Mouse (Mus musculus) stomach, postnatal 0 days (tissue): ENCODE results near the gene Dtx3. TPM values are rescaled to one million over a fixed set of nuclear protein-coding genes. Genes with fewer than 3 reads are reported as not detected.
"Not testable (repeated sequence)": the region's sequence is repeated elsewhere in the genome, so short reads cannot be mapped to it uniquely, and the experiment has no call there.

Experiments used
- ATAC-seq: fragments of 200-750 bp; cut with Nextera tagmentation; 2 replicates; pipeline ENCODE4 v1.8.0; 2017; ENCODE audit not compliant: low FRiP score, low TSS enrichment
- DNase-seq: peaks from one replicate; pipeline ENCODE4 v3.0.0-alpha.2; 2016; ENCODE audit warnings: low spot score
- H3K27ac ChIP-seq: fragments of 300-500 bp; sonication (generic); replicated peaks from 2 replicates; pipeline ENCODE4 v1.5.1; 2014; ENCODE audit warnings: mild to moderate bottlenecking, control low read depth
- H3K27me3 ChIP-seq: fragments of 300-500 bp; sonication (generic); 2 replicates; pipeline ENCODE4 v1.6.1; 2014; ENCODE audit warnings: low read length; ENCODE audit not compliant: control insufficient read depth, insufficient read depth
- H3K36me3 ChIP-seq: fragments of 300-500 bp; sonication (generic); 2 replicates; pipeline ENCODE4 v1.6.1; 2014; ENCODE audit warnings: low read length, mixed read lengths; ENCODE audit not compliant: control insufficient read depth, insufficient read depth
- H3K4me1 ChIP-seq: fragments of 300-500 bp; sonication (generic); replicated peaks from 2 replicates; pipeline ENCODE4 v1.6.1; 2014; ENCODE audit warnings: antibody characterized with exemption; ENCODE audit not compliant: control insufficient read depth, insufficient read depth
- H3K4me2 ChIP-seq: fragments of 300-500 bp; sonication (generic); replicated peaks from 2 replicates; pipeline ENCODE4 v1.6.1; 2014; ENCODE audit warnings: low read depth, mild to moderate bottlenecking, control low read depth, moderate library complexity
- H3K4me3 ChIP-seq: fragments of 300-500 bp; sonication (generic); 2 replicates; pipeline ENCODE4 v1.5.1; 2014; ENCODE audit warnings: low read depth, low read length, control low read depth
- H3K9ac ChIP-seq: fragments of 300-500 bp; sonication (generic); 2 replicates; pipeline ENCODE4 v1.6.1; 2014; ENCODE audit warnings: mild to moderate bottlenecking, low read length, control low read depth, mixed read lengths
- H3K9me3 ChIP-seq: fragments of 300-500 bp; sonication (generic); 2 replicates; pipeline ENCODE4 v1.6.1; 2016; ENCODE audit warnings: low read length; ENCODE audit not compliant: control insufficient read depth
- CTCF ChIP-seq: IDR thresholded peaks from 2 replicates; pipeline ENCODE4 v1.5.1; 2016; ENCODE audit warnings: antibody characterized with exemption, low read depth, mild to moderate bottlenecking, moderate library complexity
- EP300 ChIP-seq: optimal IDR thresholded peaks from 2 replicates; pipeline ENCODE3; 2016; ENCODE audit warnings: antibody characterized with exemption
- WGBS: fragments of 180-500 bp; shearing (Covaris S2); extraction: QIAGEN DNeasy Blood & Tissue Kit; methylation state at CpG from one replicate; pipeline ENCODE4 v1.1.7; 2014; 5-methylcytosine and 5-hydroxymethylcytosine counted together
- polyA plus RNA-seq: library from polyadenylated mRNA; unstranded; fragments of >200 nt; fragmentation: Nextera tagmentation; extraction: Ambion mirVana; gene quantifications from 2 replicates; pipeline ENCODE4 v1.2.1, GENCODE M21; 2015

Gene Dtx3
- polyA plus RNA-seq, 1 experiment from 2014 or later = 27.8 TPM

GRCm38 (mm10) chr10:127166404-127166715 lies 29.2 kb downstream of the Dtx3 start:
- 0 out of 2 replicates have a peak, but pooled peaks cover 6% of the 10 kb centered on the region for H3K4me1 ChIP-seq
- peak overlapping the region; percentile 77 for H3K9ac ChIP-seq
- H3K36me3 ChIP-seq = no peaks in the 10 kb centered on the region
- 8% methylated on average over 11 of the region's 11 CpGs for WGBS
- no peaks in the 10 kb centered on the region for H3K9me3 ChIP-seq
- peak overlapping the region; percentile 88 for H3K27ac ChIP-seq
- ATAC-seq = no peak
- TF ChIP-seq EP300 (no peak), CTCF (no peak)
- no peak for DNase-seq
- H3K4me2 ChIP-seq = peak overlapping the region; percentile 99
- no peaks in the 10 kb centered on the region for H3K27me3 ChIP-seq
- H3K4me3 ChIP-seq = peak overlapping the region; percentile 61

GRCm38 (mm10) chr10:127165654-127166403 lies 29.7 kb downstream of the Dtx3 start:
- DNase-seq (peak; percentile 73), ATAC-seq (peak; percentile 55)
- Histone ChIP-seq H3K27ac (peak overlapping the region; percentile 88), H3K9ac (peak overlapping the region; percentile 77), H3K4me3 (peak overlapping the region; percentile 61), H3K9me3 (no peaks in the 10 kb centered on the region), H3K4me2 (peak overlapping the region; percentile 99), H3K27me3 (no peaks in the 10 kb centered on the region), H3K36me3 (no peaks in the 10 kb centered on the region), H3K4me1 (0 out of 2 replicates have a peak, but pooled peaks cover 6% of the 10 kb centered on the region)
- WGBS = under 1% methylated on average over 50 of the region's 56 CpGs
- TF ChIP-seq EP300 (no peak), CTCF (0 out of 2 replicates have a peak, but pooled peaks have one; percentile 1)

- H3K9me3 ChIP-seq = no peaks in the 10 kb centered on the region
- ATAC-seq = no peak; the same call in none of the 2 replicates
- TF ChIP-seq EP300 = no peak
- no peak for TF ChIP-seq CTCF
- WGBS = under 1% methylated on average over 20 of the region's 42 CpGs
- 0 out of 2 replicates have a peak, but pooled peaks cover 4% of the 10 kb centered on the region for H3K4me1 ChIP-seq
- peak overlapping the region; percentile 99 for H3K4me2 ChIP-seq
- H3K27me3 ChIP-seq = no peaks in the 10 kb centered on the region
- no peak for DNase-seq
- no peaks in the 10 kb centered on the region for H3K36me3 ChIP-seq
- peak overlapping the region; percentile 77 for H3K9ac ChIP-seq
- H3K27ac ChIP-seq = peak overlapping the region; percentile 88
- peak overlapping the region; percentile 61 for H3K4me3 ChIP-seq
Measured at GRCm38 (mm10) chr10:127165354-127165653, 30.2 kb downstream of the Dtx3 start.

GRCm38 (mm10) chr10:127164631-127165353 lies 30.7 kb downstream of the Dtx3 start, which contains the start of gene B4galnt1:
Gene B4galnt1, plus strand, starts transcription at chr10:127165225.
- TF ChIP-seq EP300 (no peak), CTCF (peak; percentile 86)
- H3K4me3 ChIP-seq = peak within 1 kb of the TSS; percentile 61
- 0 out of 2 replicates have a peak, but pooled peaks cover 4% of the 10 kb centered on the region for H3K4me1 ChIP-seq
- WGBS = 5% methylated on average over 37 of the region's 52 CpGs
- H3K36me3 ChIP-seq = no peaks in the 10 kb centered on the region
- H3K27ac ChIP-seq = peak within 1 kb of the TSS; percentile 88
- no peaks in the 10 kb centered on the region for H3K27me3 ChIP-seq
- H3K4me2 ChIP-seq = peak within 1 kb of the TSS; percentile 99
- ATAC-seq (peak; percentile 83), DNase-seq (peak; percentile 87)
- peak within 1 kb of the TSS; percentile 77 for H3K9ac ChIP-seq
- no peaks in the 10 kb centered on the region for H3K9me3 ChIP-seq

- Histone ChIP-seq H3K27me3 (no peaks in the 10 kb centered on the region), H3K4me3 (no peak overlapping the region), H3K36me3 (no peaks in the 10 kb centered on the region), H3K27ac (no peak overlapping the region), H3K9me3 (no peaks in the 10 kb centered on the region), H3K4me2 (no peak overlapping the region), H3K9ac (no peak overlapping the region), H3K4me1 (0 out of 2 replicates have a peak, but pooled peaks cover 4% of the 10 kb centered on the region)
- TF ChIP-seq CTCF (no peak), EP300 (no peak)
- ATAC-seq (no peak), DNase-seq (no peak)
- WGBS = 91% methylated on average over 4 of the region's 4 CpGs
Measured at GRCm38 (mm10) chr10:127164190-127164589, 31.3 kb downstream of the Dtx3 start.

- H3K27me3 ChIP-seq, DNase-seq, ATAC-seq, H3K4me2 ChIP-seq, H3K9me3 ChIP-seq, H3K9ac ChIP-seq, H3K27ac ChIP-seq, H3K4me3 ChIP-seq, H3K36me3 ChIP-seq, H3K4me1 ChIP-seq: not testable (repeated sequence)
- 42% methylated on average over 7 of the region's 7 CpGs for WGBS
Measured at GRCm38 (mm10) chr10:127162771-127163261, 32.7 kb downstream of the Dtx3 start.
